Mouse (Mus musculus): ENCODE data around the gene Pard3. TPM values are rescaled to one million over a fixed set of nuclear protein-coding genes. Genes with fewer than 3 reads are reported as not detected.

The Pard3 gene
- total and polyA plus RNA-seq, 2 experiments from 2014 or later: 11.9 to 29.7 TPM

- no peak for TF ChIP-seq CTCF (IDR thresholded peaks at IDR 0.05)
- Histone ChIP-seq H3K4me2 (ENCODE audit: low read depth, low read length, poor library complexity, severe bottlenecking) (peak overlapping the region; percentile 24; the same call in 1 of the 2 replicates), H3K27ac (ENCODE audit: low read depth, low read length) (no peak overlapping the region), H3K27me3 (ENCODE audit: insufficient read depth, low read length) (no peaks in the 10 kb centered on the region), H3K4me3 (ENCODE audit: low read depth, low read length) (no peak overlapping the region), H3K9ac (replicated peaks; ENCODE audit: low read length, poor library complexity, severe bottlenecking) (no peak overlapping the region), H3K4me1 (ENCODE audit: insufficient read depth, low read length) (peaks cover 6% of the 10 kb centered on the region), H3K9me3 (ENCODE audit: low read length) (no peaks in the 10 kb centered on the region), H3K36me3 (ENCODE audit: insufficient read depth, low read length) (no peaks in the 10 kb centered on the region)
- ATAC-seq (ENCODE audit: low FRiP score) (no peak), DNase-seq (ENCODE audit: low spot score) (no peak)
- WGBS: 26% methylated on average over 8 of the region's 8 CpGs
Measured at GRCm38 (mm10) chr8:127128781-127129396, 65.2 kb downstream of the Pard3 start.

GRCm38 (mm10) chr8:127134327-127134726 is 70.6 kb downstream of the Pard3 start:
- no peaks in the 10 kb centered on the region for H3K27me3 ChIP-seq (ENCODE audit: insufficient read depth, low read length)
- H3K4me3 ChIP-seq (ENCODE audit: low read depth, low read length): no peak overlapping the region
- ATAC-seq (ENCODE audit: low FRiP score): no peak
- H3K27ac ChIP-seq (ENCODE audit: low read depth, low read length): no peak overlapping the region
- H3K9me3 ChIP-seq (ENCODE audit: low read length): no peaks in the 10 kb centered on the region
- H3K4me1 ChIP-seq (ENCODE audit: insufficient read depth, low read length): no peaks in the 10 kb centered on the region
- no peaks in the 10 kb centered on the region for H3K36me3 ChIP-seq (ENCODE audit: insufficient read depth, low read length)
- no peak overlapping the region for H3K9ac ChIP-seq (replicated peaks; ENCODE audit: low read length, poor library complexity, severe bottlenecking)
- no peak for DNase-seq (ENCODE audit: low spot score)
- H3K4me2 ChIP-seq (ENCODE audit: low read depth, low read length, poor library complexity, severe bottlenecking): no peak overlapping the region
- TF ChIP-seq CTCF (IDR thresholded peaks at IDR 0.05): no peak
- 85% methylated on average over 5 of the region's 5 CpGs for WGBS

GRCm38 (mm10) chr8:127136201-127136600 is 72.5 kb downstream of the Pard3 start:
- Histone ChIP-seq H3K4me2 (ENCODE audit: low read depth, low read length, poor library complexity, severe bottlenecking) (no peak overlapping the region), H3K4me3 (ENCODE audit: low read depth, low read length) (no peak overlapping the region), H3K9me3 (ENCODE audit: low read length) (no peaks in the 10 kb centered on the region), H3K27ac (ENCODE audit: low read depth, low read length) (no peak overlapping the region), H3K9ac (replicated peaks; ENCODE audit: low read length, poor library complexity, severe bottlenecking) (no peak overlapping the region), H3K36me3 (ENCODE audit: insufficient read depth, low read length) (no peaks in the 10 kb centered on the region), H3K27me3 (ENCODE audit: insufficient read depth, low read length) (no peaks in the 10 kb centered on the region), H3K4me1 (ENCODE audit: insufficient read depth, low read length) (no peaks in the 10 kb centered on the region)
- ATAC-seq (ENCODE audit: low FRiP score) (no peak), DNase-seq (ENCODE audit: low spot score) (no peak)
- WGBS: 76% methylated on average over 2 of the region's 2 CpGs
- no peak for TF ChIP-seq CTCF (IDR thresholded peaks at IDR 0.05)

GRCm38 (mm10) chr8:127136781-127137180 is 73.1 kb downstream of the Pard3 start:
- H3K27ac ChIP-seq (ENCODE audit: low read depth, low read length): no peak overlapping the region
- no peak overlapping the region for H3K4me2 ChIP-seq (ENCODE audit: low read depth, low read length, poor library complexity, severe bottlenecking)
- no peak overlapping the region for H3K9ac ChIP-seq (replicated peaks; ENCODE audit: low read length, poor library complexity, severe bottlenecking)
- H3K36me3 ChIP-seq (ENCODE audit: insufficient read depth, low read length): no peaks in the 10 kb centered on the region
- no peak for ATAC-seq (ENCODE audit: low FRiP score)
- no peak for DNase-seq (ENCODE audit: low spot score)
- no peaks in the 10 kb centered on the region for H3K4me1 ChIP-seq (ENCODE audit: insufficient read depth, low read length)
- H3K27me3 ChIP-seq (ENCODE audit: insufficient read depth, low read length): no peaks in the 10 kb centered on the region
- no peaks in the 10 kb centered on the region for H3K9me3 ChIP-seq (ENCODE audit: low read length)
- no peak for TF ChIP-seq CTCF (IDR thresholded peaks at IDR 0.05)
- 92% methylated on average over 2 of the region's 2 CpGs for WGBS
- H3K4me3 ChIP-seq (ENCODE audit: low read depth, low read length): no peak overlapping the region

GRCm38 (mm10) chr8:127139154-127139553 is 75.5 kb downstream of the Pard3 start:
- no peak overlapping the region for H3K9ac ChIP-seq (replicated peaks; ENCODE audit: low read length, poor library complexity, severe bottlenecking)
- 25% methylated on average over 1 of the region's 1 CpGs for WGBS
- no peak overlapping the region for H3K4me2 ChIP-seq (ENCODE audit: low read depth, low read length, poor library complexity, severe bottlenecking)
- H3K4me1 ChIP-seq (ENCODE audit: insufficient read depth, low read length): no peaks in the 10 kb centered on the region
- H3K9me3 ChIP-seq (ENCODE audit: low read length): no peaks in the 10 kb centered on the region
- H3K27ac ChIP-seq (ENCODE audit: low read depth, low read length): no peak overlapping the region
- peak; percentile 95 for TF ChIP-seq CTCF (IDR thresholded peaks at IDR 0.05)
- no peaks in the 10 kb centered on the region for H3K27me3 ChIP-seq (ENCODE audit: insufficient read depth, low read length)
- no peaks in the 10 kb centered on the region for H3K36me3 ChIP-seq (ENCODE audit: insufficient read depth, low read length)
- no peak overlapping the region for H3K4me3 ChIP-seq (ENCODE audit: low read depth, low read length)
- DNase-seq (ENCODE audit: low spot score) (peak; percentile 89), ATAC-seq (ENCODE audit: low FRiP score) (no peak)

GRCm38 (mm10) chr8:127140945-127141344 is 77.3 kb downstream of the Pard3 start:
- 98% methylated on average over 2 of the region's 2 CpGs for WGBS
- no peak for ATAC-seq (ENCODE audit: low FRiP score)
- Histone ChIP-seq H3K27ac (ENCODE audit: low read depth, low read length) (no peak overlapping the region), H3K4me1 (ENCODE audit: insufficient read depth, low read length) (no peaks in the 10 kb centered on the region), H3K36me3 (ENCODE audit: insufficient read depth, low read length) (no peaks in the 10 kb centered on the region), H3K9ac (replicated peaks; ENCODE audit: low read length, poor library complexity, severe bottlenecking) (no peak overlapping the region), H3K4me3 (ENCODE audit: low read depth, low read length) (no peak overlapping the region), H3K4me2 (ENCODE audit: low read depth, low read length, poor library complexity, severe bottlenecking) (no peak overlapping the region), H3K9me3 (ENCODE audit: low read length) (no peaks in the 10 kb centered on the region), H3K27me3 (ENCODE audit: insufficient read depth, low read length) (no peaks in the 10 kb centered on the region)
- no peak for DNase-seq (ENCODE audit: low spot score)
- no peak for TF ChIP-seq CTCF (IDR thresholded peaks at IDR 0.05)

Data from midbrain, postnatal 0 days (tissue).